8 mouse cellular contexts compared by ENCODE assay signal in the genomic region with DNA sequence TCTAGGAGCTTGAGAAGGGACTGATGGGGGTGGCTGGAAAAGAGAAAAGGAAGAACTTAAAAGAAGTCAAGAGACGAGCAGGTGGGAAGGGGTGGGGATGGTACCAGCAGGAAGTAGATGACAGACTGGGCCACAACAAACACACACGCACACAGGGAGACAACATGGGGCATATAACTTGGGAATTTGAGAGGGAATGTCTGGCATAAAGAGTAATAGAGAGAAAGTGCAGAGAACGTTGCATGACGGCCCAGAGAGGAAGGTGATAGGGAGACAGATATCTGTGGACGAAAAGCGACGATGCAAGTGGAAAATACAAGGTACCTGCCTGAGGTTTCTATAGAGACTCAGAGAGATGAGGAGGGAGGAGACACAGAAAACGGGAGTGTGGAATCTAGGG. TPM values are rescaled to one million over a fixed set of nuclear protein-coding genes. Genes with fewer than 3 reads are reported as not detected.
A peak's percentile ranks its signal among the peaks of the same experiment; 100 is the strongest.
DNase-seq lines count a peak whose midpoint lies in the region; ATAC-seq and TF ChIP-seq lines count a peak whose summit lies in the region.

No protein-coding gene starts in this region.

- intact Hi-C loops in left cerebral cortex, adult 2 months (cut with DNase I) = loop anchor here (2.0 kb wide), 2 partner anchors 29 to 63 kb away; partner anchors contain the start of genes BC024978 and Itpkc
- intact Hi-C loops in left cerebral cortex, postnatal 10 days (cut with DNase I) = no loop called here
- intact Hi-C loops in left cerebral cortex, postnatal 14 days (cut with DNase I) = no loop called here

- H3K36me3 ChIP-seq in embryonic facial prominence, embryonic 10.5 days (replicated peaks) = peaks cover 54% of the 10 kb centered on the region
- peaks cover 4% of the 10 kb centered on the region; the same call in 1 of the 2 replicates for H3K36me3 ChIP-seq in hindbrain, embryonic 16.5 days (ENCODE audit: control insufficient read depth, insufficient read depth, low read length)
- H3K36me3 ChIP-seq in midbrain, postnatal 0 days (ENCODE audit: insufficient read depth, low read length) = peaks cover 8% of the 10 kb centered on the region

- H3K4me2 ChIP-seq in hindbrain, embryonic 16.5 days (ENCODE audit: low read length) = peak overlapping the region; percentile 85
- H3K4me2 ChIP-seq in midbrain, postnatal 0 days (ENCODE audit: low read depth, low read length, poor library complexity, severe bottlenecking) = peak overlapping the region; percentile 69

- peak overlapping the region; percentile 71 for H3K4me3 ChIP-seq in left cerebral cortex, adult 2 months
- H3K4me3 ChIP-seq in embryonic facial prominence, embryonic 10.5 days = peak overlapping the region; percentile 82
- peak overlapping the region; percentile 81 for H3K4me3 ChIP-seq in hindbrain, embryonic 16.5 days (ENCODE audit: low read length)
- peak overlapping the region; percentile 82 for H3K4me3 ChIP-seq in midbrain, postnatal 0 days (ENCODE audit: low read depth, low read length)

- peaks cover 55% of the 10 kb centered on the region for H3K4me1 ChIP-seq in embryonic facial prominence, embryonic 10.5 days
- H3K4me1 ChIP-seq in hindbrain, embryonic 16.5 days (ENCODE audit: control insufficient read depth, insufficient read depth, low read depth, low read length) = peaks cover 57% of the 10 kb centered on the region
- H3K4me1 ChIP-seq in midbrain, postnatal 0 days (ENCODE audit: insufficient read depth, low read length) = peaks cover 25% of the 10 kb centered on the region

- H3K27me3 ChIP-seq in embryonic facial prominence, embryonic 10.5 days (replicated peaks; ENCODE audit: low read depth, poor library complexity, severe bottlenecking) = no peaks in the 10 kb centered on the region
- H3K27me3 ChIP-seq in hindbrain, embryonic 16.5 days (replicated peaks; ENCODE audit: control insufficient read depth, insufficient read depth, low read length) = no peaks in the 10 kb centered on the region
- H3K27me3 ChIP-seq in midbrain, postnatal 0 days (ENCODE audit: insufficient read depth, low read length) = no peaks in the 10 kb centered on the region

- H3K9ac ChIP-seq in hindbrain, embryonic 16.5 days (ENCODE audit: low read depth, low read length) = peak overlapping the region; percentile 91
- peak overlapping the region; percentile 94 for H3K9ac ChIP-seq in midbrain, postnatal 0 days (replicated peaks; ENCODE audit: low read length, poor library complexity, severe bottlenecking)

- DNase-seq in left cerebral cortex, adult 2 months (ENCODE audit: extremely low spot score in 1 of 2, low spot score in 2 of 2) = no peak
- no peak for DNase-seq in left cerebral cortex, postnatal 10 days (ENCODE audit: extremely low spot score in 1 of 2, low spot score in 2 of 2)
- DNase-seq in embryonic facial prominence, embryonic 10.5 days (ENCODE audit: low spot score) = no peak
- no peak for DNase-seq in midbrain, postnatal 0 days (ENCODE audit: low spot score)
- DNase-seq in gastrocnemius, postnatal 4 days (ENCODE audit: low spot score in 2 of 2) = no peak
- no peak for DNase-seq in left cerebral cortex, postnatal 14 days (ENCODE audit: low spot score in 2 of 2)
- DNase-seq in layer of hippocampus, postnatal 36 days = no peak

- WGBS in embryonic facial prominence, embryonic 10.5 days = 5% methylated on average over 8 of the region's 8 CpGs
- under 1% methylated on average over 8 of the region's 8 CpGs for WGBS in hindbrain, embryonic 16.5 days
- WGBS in midbrain, postnatal 0 days = 2% methylated on average over 8 of the region's 8 CpGs

- peak overlapping the region; percentile 98 for H3K27ac ChIP-seq in left cerebral cortex, adult 2 months
- H3K27ac ChIP-seq in embryonic facial prominence, embryonic 10.5 days (replicated peaks) = peak overlapping the region; percentile 98
- H3K27ac ChIP-seq in hindbrain, embryonic 16.5 days (ENCODE audit: low read depth, low read length) = peak overlapping the region; percentile 98
- peak overlapping the region; percentile 96 for H3K27ac ChIP-seq in midbrain, postnatal 0 days (ENCODE audit: low read depth, low read length)

- 0 out of 2 replicates have a peak, but pooled peaks have one; percentile 1 for ATAC-seq in hindbrain, embryonic 16.5 days
- no peak for ATAC-seq in midbrain, postnatal 0 days (ENCODE audit: low FRiP score)

- H3K9me3 ChIP-seq in embryonic facial prominence, embryonic 10.5 days = 0 out of 2 replicates have a peak, but pooled peaks cover 2% of the 10 kb centered on the region
- H3K9me3 ChIP-seq in hindbrain, embryonic 16.5 days (ENCODE audit: control insufficient read depth, low read length) = no peaks in the 10 kb centered on the region
- H3K9me3 ChIP-seq in midbrain, postnatal 0 days (ENCODE audit: low read length) = no peaks in the 10 kb centered on the region

- no peak for TF ChIP-seq CTCF in left cerebral cortex, adult 2 months (IDR thresholded peaks at IDR 0.05)
- no peak for TF ChIP-seq CTCF in midbrain, postnatal 0 days (IDR thresholded peaks at IDR 0.05)

RNA-seq across cellular contexts. Expression of gene Egln2, which starts 0.9 kb away (rescaled TPM):
- total RNA-seq in left cerebral cortex, adult 2 months (2021) = 100 to 1,000 TPM in 1 of 2 experiments, 10 to 100 TPM in 1; 92.8 to 109 TPM
- 10 to 100 TPM; 82.3 to 84.9 TPM for total RNA-seq in left cerebral cortex, postnatal 10 days (2021)
- polyA plus RNA-seq in embryonic facial prominence, embryonic 10.5 days (2016; fragmentation: Nextera tagmentation; extraction: Ambion mirVana) = 77.5 and 81.3 TPM in 2 replicates
- 92.7 and 102 TPM in 2 replicates for polyA plus RNA-seq in hindbrain, embryonic 16.5 days (2015; fragmentation: Nextera tagmentation; extraction: Ambion mirVana)
- 104 and 116 TPM in 2 replicates for total RNA-seq in midbrain, postnatal 0 days (2014; rRNA removed)
- 80.7 and 85.6 TPM in 2 replicates for polyA plus RNA-seq in midbrain, postnatal 0 days (2015; fragmentation: Nextera tagmentation; extraction: Ambion mirVana)
- total RNA-seq in gastrocnemius, postnatal 4 days (2021) = 10 to 100 TPM; 81.4 to 85.3 TPM
- total RNA-seq in left cerebral cortex, postnatal 14 days (2021) = 100 to 1,000 TPM in 1 of 2 experiments, 10 to 100 TPM in 1; 90.8 to 100 TPM
- total RNA-seq in layer of hippocampus, postnatal 36 days (2021) = 100 to 1,000 TPM; 102 to 108 TPM

RNA-seq across cellular contexts. Expression of gene Cyp2t4, which starts 12.2 kb away (rescaled TPM):
- total RNA-seq in left cerebral cortex, adult 2 months (2021) = not detected
- not detected for total RNA-seq in left cerebral cortex, postnatal 10 days (2021)
- 0.09 and 0.16 TPM in 2 replicates for polyA plus RNA-seq in embryonic facial prominence, embryonic 10.5 days (2016; fragmentation: Nextera tagmentation; extraction: Ambion mirVana)
- polyA plus RNA-seq in hindbrain, embryonic 16.5 days (2015; fragmentation: Nextera tagmentation; extraction: Ambion mirVana) = 0.13 and 0.30 TPM in 2 replicates
- not detected in 2 replicates for total RNA-seq in midbrain, postnatal 0 days (2014; rRNA removed)
- polyA plus RNA-seq in midbrain, postnatal 0 days (2015; fragmentation: Nextera tagmentation; extraction: Ambion mirVana) = 0.29 and 0.30 TPM in 2 replicates
- not detected for total RNA-seq in gastrocnemius, postnatal 4 days (2021)
- not detected for total RNA-seq in left cerebral cortex, postnatal 14 days (2021)
- not detected for total RNA-seq in layer of hippocampus, postnatal 36 days (2021)

RNA-seq across cellular contexts. Expression of gene Rab4b, which starts 13.0 kb away (rescaled TPM):
- total RNA-seq in left cerebral cortex, adult 2 months (2021) = 10 to 100 TPM; 89.7 to 93.2 TPM
- total RNA-seq in left cerebral cortex, postnatal 10 days (2021) = 10 to 100 TPM; 85.4 to 89.5 TPM
- 60.0 and 63.1 TPM in 2 replicates for polyA plus RNA-seq in embryonic facial prominence, embryonic 10.5 days (2016; fragmentation: Nextera tagmentation; extraction: Ambion mirVana)
- polyA plus RNA-seq in hindbrain, embryonic 16.5 days (2015; fragmentation: Nextera tagmentation; extraction: Ambion mirVana) = 112 and 118 TPM in 2 replicates
- total RNA-seq in midbrain, postnatal 0 days (2014; rRNA removed) = 60.5 and 65.6 TPM in 2 replicates
- polyA plus RNA-seq in midbrain, postnatal 0 days (2015; fragmentation: Nextera tagmentation; extraction: Ambion mirVana) = 138 and 142 TPM in 2 replicates
- total RNA-seq in gastrocnemius, postnatal 4 days (2021) = 10 to 100 TPM; 29.4 to 33.6 TPM
- 10 to 100 TPM; 86.7 to 94.7 TPM for total RNA-seq in left cerebral cortex, postnatal 14 days (2021)
- 10 to 100 TPM; 93.5 to 98.7 TPM for total RNA-seq in layer of hippocampus, postnatal 36 days (2021)

RNA-seq across cellular contexts. Expression of gene Gm21983, which starts 15.2 kb away (rescaled TPM):
- not detected for total RNA-seq in left cerebral cortex, adult 2 months (2021)
- not detected for total RNA-seq in left cerebral cortex, postnatal 10 days (2021)
- polyA plus RNA-seq in embryonic facial prominence, embryonic 10.5 days (2016; fragmentation: Nextera tagmentation; extraction: Ambion mirVana) = 1.3 TPM in 1 of 2 replicates, not detected in the other
- not detected in 2 replicates for polyA plus RNA-seq in hindbrain, embryonic 16.5 days (2015; fragmentation: Nextera tagmentation; extraction: Ambion mirVana)
- total RNA-seq in midbrain, postnatal 0 days (2014; rRNA removed) = 2.0 TPM in 1 of 2 replicates, not detected in the other
- polyA plus RNA-seq in midbrain, postnatal 0 days (2015; fragmentation: Nextera tagmentation; extraction: Ambion mirVana) = not detected in 2 replicates
- total RNA-seq in gastrocnemius, postnatal 4 days (2021) = not detected
- not detected for total RNA-seq in left cerebral cortex, postnatal 14 days (2021)
- not detected for total RNA-seq in layer of hippocampus, postnatal 36 days (2021)

RNA-seq across cellular contexts. Expression of gene Mia, which starts 15.3 kb away (rescaled TPM):
- 1 to 10 TPM in 1 of 2 experiments, under 1 TPM in 1; 0.68 to 1.6 TPM for total RNA-seq in left cerebral cortex, adult 2 months (2021)
- total RNA-seq in left cerebral cortex, postnatal 10 days (2021) = 1 to 10 TPM; 1.5 to 3.2 TPM
- 0.62 and 1.5 TPM in 2 replicates for polyA plus RNA-seq in embryonic facial prominence, embryonic 10.5 days (2016; fragmentation: Nextera tagmentation; extraction: Ambion mirVana)
- polyA plus RNA-seq in hindbrain, embryonic 16.5 days (2015; fragmentation: Nextera tagmentation; extraction: Ambion mirVana) = 30.3 and 40.5 TPM in 2 replicates
- total RNA-seq in midbrain, postnatal 0 days (2014; rRNA removed) = 4.3 and 20.6 TPM in 2 replicates
- 17.6 and 20.4 TPM in 2 replicates for polyA plus RNA-seq in midbrain, postnatal 0 days (2015; fragmentation: Nextera tagmentation; extraction: Ambion mirVana)
- total RNA-seq in gastrocnemius, postnatal 4 days (2021) = not detected
- 1 to 10 TPM; 1.6 to 3.3 TPM for total RNA-seq in left cerebral cortex, postnatal 14 days (2021)
- total RNA-seq in layer of hippocampus, postnatal 36 days (2021) = 1 to 10 TPM; 1.8 to 2.0 TPM
